Mouse (Mus musculus) mouse trophoblast stem cell (cell line): ENCODE measurements around the gene Shisa6.
"Not testable (repeated sequence)": the region's sequence is repeated elsewhere in the genome, so short reads cannot be mapped to it uniquely, and the experiment has no call there.

Experiments used
- in situ Hi-C, 2 experiments: fragments of 300-500 bp; cut with MseI, MboI; formaldehyde crosslinking; loops; 2 replicates in 1 of 2; 3 replicates in 1 of 2; pipeline ENCODE4 v1.15.1; 2025

The Shisa6 gene

DNA sequence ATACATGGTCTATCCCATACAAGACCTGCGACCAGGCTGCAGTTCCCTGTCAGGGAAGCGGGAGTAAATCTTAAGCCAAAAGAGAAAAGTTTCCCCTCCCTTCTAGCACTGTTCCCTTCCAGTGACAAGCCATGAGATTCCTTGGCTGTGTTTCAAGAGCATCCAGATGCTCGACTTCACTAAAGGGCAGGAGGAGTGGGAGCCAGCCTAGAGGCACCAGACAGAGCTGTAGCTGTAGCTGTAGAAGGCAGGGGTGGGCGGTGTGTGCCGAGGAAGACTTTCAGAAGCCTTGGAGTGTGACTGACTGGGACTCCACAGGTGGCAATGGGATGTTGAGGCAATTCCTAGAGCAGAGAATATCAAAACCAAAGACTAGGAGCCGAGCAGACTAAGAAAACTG lies 43.3 kb downstream of the Shisa6 start:
- in situ Hi-C loops, result no loop called here

DNA sequence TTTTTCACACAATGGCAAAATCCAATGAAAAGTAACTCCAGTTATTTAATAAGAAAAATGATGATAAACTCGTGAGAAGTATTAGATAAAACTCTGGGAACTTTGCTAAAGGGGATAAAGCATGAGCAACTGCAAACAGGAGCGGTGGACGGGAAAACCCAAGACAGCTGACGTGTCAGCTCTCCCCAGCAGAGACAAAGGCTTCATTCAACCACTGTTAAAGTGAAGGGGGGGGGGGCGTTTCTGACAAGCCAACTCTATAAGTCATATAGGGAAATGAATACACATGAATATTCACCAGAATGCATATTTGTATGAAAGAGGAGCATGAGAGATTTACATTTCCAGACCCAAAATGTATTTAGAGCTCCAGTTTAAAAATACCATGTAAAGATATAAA lies 83.1 kb downstream of the Shisa6 start:
- in situ Hi-C loops, result no loop called here

DNA sequence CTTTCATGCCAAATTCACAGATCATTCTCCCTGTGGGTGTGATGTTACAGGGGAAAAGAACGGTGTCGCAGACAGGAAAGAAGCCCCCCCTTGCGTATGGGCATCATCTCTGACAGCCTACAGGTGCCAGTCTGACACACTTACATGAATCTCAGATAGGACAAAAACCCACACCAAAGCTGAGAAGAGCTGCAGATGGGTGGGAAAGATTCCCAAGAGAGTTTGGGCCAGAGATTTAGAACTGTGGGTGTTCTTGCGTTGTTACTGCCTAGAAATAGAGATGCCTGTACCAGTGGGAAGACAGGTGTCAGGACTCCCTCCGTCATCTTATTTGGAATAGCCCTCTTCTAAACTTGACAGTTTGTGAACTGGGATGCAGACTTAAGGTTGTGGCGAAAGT lies 99.6 kb downstream of the Shisa6 start:
- in situ Hi-C loops, result no loop called here

DNA sequence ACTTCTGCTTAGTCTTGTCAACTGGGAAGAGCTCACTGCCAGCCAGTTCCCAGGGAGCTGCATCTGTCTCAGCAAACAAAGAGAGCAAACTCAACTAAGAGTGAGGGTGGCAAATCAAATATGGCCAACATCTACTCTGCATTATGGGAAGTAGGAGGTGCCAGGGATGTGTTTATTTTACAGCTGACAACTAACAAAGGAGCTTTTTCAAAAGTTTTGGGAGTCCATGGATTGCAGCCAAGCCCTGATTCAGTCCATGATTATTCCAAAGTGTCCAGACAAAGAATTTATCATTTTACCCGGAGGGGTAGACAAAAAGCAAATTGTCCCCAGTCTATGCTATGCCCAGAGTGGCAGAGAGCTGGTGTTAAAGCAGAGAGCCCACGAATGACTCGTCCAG lies 107.5 kb downstream of the Shisa6 start:
- in situ Hi-C loops, result no loop called here

DNA sequence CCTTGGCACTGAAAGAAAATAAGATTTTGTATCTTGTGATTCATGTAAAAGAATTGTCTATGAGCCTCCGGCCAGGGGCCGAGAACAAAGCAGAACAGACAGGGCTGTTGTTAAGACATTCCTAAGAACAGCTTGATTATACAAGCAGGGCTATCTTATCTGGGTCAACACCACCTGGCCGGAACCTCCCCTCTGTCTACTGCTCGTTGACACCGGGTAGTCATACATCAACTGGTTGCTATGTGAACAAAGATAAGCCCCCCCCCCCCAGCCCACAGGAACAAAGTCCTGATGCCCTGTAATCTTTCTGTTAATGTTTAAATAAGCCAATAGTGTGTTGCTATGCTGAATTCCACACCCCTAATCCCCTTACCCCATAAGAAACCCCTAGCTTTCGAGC lies 117.0 kb downstream of the Shisa6 start:
- in situ Hi-C loops, result not testable (repeated sequence)

DNA sequence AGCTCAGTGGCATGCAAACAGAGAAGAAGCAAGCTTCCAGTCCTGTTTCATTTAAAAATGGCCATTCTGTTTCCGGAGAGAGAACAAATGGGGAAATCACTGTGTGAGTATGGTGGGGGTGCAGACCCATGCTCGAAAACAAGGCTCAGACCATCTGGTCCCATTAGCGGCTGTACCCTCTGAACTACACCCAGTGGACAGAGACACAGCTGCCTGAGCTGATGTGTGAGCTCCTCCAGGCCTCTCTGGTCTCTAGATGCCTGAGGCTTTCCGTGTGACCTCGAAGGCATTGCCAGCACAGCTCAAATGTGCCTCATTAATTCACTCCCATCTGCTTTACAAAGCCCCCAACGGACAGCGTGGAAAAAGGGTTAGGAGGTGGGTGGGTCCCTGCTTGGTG lies 125.7 kb downstream of the Shisa6 start:
- in situ Hi-C loops, result no loop called here

DNA sequence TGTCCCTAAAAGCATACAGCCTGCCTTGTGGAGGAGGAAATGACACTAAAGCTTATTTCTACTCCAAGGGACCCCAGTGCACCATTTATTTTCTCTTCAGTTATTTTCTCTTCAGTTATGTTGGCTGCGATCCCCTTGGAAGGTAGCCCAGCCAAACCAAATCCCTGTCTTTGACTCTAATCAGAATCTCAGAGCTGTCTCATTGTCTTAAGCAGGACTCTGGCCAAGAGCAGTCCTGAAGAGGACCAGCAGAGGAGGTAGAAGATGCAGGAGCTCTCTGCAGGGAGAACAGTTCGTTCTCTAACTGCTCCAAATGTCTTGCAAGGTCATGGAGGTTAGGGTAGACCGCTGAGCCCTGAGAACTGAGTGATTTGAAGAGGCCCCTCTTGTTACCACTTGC lies 138.2 kb downstream of the Shisa6 start:
- in situ Hi-C loops, result no loop called here

DNA sequence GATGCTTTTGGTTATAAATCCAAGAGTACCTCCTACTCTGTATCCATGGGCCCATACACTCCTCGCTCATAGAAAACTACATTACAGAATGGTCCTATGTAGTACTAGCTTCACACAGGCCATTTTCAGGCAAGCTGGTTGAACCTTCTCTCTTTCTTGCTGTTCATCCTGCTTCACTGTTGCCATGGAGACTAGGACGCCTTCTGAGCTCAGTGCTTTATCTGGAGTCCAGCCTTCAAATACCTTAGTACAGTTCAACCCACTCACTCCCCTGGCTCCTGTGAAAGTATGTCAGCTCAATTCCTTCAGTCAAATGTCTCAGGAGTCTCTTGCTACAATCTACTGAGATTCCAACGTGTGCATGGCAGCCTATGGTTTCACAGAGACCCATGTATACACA lies 154.0 kb downstream of the Shisa6 start:
- in situ Hi-C loops, result no loop called here

DNA sequence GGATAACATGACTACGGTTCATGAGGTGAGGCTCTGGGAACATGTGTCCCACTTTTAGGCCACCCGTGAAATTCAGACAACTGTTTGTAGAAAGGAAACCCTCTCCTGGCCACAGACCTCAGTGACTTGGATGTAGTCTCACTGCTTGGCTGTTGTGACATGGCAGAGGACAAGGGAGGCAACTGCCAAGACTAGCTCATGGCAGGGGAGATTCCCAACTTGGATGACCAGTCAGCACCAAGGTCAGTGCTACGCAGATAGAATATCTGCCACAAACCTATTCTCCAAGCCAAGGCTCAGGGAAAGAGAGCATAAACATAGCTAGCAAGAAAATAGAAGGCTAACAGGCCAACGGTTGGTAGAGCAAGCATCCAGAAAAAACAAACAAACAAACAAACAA lies 156.0 kb downstream of the Shisa6 start:
- in situ Hi-C loops, result no loop called here

DNA sequence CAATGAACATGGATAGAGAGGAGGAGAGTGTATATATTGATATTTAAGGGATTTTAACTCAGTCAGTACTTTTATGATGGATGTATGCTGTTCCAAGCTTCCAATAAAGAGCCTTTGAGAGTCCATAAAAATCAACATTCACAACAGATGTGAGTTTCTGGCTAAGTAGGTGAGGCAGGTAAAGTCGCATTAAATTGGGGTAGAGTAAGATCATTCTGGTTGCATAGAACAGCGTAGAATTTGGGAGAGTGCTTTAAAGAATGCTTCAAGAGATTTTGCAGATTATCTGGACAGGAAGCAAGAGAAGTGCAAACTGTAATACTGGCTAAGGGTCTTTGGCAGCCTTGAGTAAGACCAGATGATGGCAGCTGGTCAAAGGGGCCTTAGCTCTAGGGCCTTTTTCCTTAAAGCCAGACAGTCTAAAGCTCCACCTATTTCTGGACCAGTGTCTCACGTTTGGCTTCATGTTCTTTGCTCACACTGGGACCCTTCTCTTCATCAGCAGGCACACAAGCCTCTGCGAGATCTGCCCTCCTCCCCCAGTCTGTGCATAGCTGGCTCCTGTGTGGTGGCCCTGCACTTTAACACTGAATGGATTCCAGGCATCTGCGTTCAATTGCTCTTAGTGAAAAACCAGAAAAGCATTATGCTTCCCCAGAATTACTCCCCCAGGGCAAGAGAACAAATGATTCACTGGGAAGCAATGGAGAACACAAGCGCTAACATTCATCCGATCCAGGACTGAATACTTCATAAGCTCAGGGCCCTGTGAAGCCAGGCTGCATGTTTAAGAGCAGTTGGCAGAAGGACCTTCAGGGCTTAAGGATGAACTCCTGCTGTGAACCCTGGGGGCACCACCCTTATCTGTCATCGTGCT lies 158.7 kb downstream of the Shisa6 start:
- in situ Hi-C loops, result no loop called here

DNA sequence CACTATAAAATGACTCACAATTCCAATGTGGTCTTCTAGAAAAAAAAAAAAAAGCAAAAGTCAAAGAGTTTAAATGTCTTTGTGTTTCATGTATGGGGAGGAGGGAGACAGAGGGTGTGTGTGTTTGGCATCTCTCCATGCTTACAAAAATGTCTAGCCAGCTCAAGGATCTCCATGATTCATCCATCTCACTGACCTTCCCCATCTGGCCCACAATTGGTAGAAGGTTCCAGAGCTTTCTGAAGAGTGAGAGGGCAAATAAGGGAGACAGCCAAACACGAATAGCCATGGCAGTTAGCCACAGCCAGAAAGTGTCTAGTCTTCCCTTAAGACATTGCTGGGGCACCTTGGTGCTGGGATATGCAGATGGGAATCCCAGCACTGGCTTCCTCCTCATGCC lies 166.0 kb downstream of the Shisa6 start:
- in situ Hi-C loops, result no loop called here

DNA sequence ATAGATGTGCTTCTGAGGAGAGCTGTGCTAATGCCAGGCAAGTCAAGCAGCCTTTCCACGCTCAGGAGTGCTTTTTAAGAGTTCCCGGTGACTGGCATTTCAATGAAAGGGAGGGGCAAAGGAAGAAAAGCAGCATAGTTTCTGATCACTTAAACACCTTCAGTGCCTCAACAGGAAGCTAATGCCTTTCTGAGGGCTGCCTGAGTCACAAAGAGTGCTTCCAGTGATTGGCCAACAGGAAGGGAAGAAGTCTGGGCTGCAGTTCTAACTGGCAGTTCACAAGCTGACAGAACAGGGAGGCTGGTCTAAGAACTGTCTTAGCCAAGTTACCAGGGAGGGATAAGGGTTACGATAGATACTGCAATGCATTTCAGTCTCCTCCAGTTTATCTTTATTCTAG lies 180.9 kb downstream of the Shisa6 start:
- in situ Hi-C loops, result no loop called here

DNA sequence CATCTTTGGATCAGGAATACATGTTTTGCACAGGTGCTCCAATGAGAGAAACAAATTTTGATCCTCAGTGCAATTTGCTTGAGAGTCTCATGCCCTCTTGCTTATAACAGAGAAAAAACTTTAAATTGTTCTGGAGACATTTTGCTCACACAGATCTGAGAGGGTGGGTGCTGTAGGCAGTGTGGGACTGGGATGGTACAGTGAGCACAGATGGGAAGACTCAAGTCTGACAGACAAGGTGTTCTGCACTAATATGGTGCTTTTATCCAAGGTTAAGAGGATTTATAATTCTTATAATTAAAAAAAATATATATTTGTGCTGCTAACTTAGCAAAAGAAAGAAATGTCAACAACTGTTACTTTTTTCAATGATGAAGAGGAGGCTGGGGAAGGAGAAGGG lies 189.5 kb downstream of the Shisa6 start:
- in situ Hi-C loops, result no loop called here

DNA sequence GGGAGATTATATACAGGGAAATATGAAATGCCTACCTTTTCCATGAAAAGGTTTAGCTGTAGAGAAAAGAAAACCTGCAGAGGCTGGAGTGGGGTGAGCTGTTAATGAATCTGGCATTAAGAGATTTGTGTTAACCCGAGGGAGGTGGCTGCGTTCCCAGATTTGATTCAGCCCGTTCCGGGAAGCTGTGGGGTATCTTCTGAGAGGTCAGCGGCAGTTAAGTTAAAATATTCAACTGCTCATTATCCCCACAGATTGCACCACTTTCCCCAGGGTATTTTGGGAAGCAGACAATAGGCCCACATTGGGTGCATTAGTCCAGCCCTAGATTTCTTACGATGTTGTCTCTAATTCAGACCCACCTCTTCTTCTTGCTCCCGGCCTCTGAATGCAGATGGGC lies 213.0 kb downstream of the Shisa6 start:
- in situ Hi-C loops, result no loop called here

DNA sequence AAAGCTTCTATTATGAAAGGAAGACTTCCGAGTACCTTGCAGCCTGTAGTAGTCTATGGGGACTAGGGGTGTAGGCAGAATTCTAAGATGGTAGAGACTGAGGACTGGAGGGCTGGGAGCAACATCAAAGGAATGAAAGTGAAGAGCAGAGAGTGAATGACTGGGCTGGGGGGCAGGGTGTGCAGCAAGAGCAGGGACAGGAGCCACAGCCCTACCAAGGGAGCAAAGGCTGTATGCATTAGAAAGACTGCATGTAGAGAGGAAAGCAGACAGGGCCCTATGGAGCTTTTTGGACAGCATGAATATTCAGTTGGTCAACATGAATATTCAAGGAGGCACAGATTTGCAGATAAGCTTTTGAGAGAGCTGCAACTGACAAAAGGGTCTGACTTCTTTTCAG lies 221.4 kb downstream of the Shisa6 start:
- in situ Hi-C loops, result no loop called here

DNA sequence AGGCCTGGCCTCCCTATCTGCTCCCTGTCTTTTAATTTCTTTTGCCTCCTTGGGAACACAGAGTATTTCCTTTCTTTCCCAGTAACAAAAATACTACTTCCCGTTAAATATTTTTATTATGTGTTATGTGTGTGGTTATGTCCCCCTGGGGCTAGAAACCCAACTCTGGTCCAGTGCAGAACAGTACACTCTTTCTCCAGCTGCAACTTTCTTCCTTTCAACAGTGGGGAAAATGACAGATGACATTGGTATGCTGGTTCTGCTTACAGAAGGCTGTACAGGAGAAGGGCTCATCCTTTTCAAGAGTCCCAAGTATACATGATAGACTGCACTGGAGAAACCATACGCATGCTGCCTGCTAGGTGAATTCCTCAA lies 251.1 kb downstream of the Shisa6 start:
- in situ Hi-C loops, result no loop called here

DNA sequence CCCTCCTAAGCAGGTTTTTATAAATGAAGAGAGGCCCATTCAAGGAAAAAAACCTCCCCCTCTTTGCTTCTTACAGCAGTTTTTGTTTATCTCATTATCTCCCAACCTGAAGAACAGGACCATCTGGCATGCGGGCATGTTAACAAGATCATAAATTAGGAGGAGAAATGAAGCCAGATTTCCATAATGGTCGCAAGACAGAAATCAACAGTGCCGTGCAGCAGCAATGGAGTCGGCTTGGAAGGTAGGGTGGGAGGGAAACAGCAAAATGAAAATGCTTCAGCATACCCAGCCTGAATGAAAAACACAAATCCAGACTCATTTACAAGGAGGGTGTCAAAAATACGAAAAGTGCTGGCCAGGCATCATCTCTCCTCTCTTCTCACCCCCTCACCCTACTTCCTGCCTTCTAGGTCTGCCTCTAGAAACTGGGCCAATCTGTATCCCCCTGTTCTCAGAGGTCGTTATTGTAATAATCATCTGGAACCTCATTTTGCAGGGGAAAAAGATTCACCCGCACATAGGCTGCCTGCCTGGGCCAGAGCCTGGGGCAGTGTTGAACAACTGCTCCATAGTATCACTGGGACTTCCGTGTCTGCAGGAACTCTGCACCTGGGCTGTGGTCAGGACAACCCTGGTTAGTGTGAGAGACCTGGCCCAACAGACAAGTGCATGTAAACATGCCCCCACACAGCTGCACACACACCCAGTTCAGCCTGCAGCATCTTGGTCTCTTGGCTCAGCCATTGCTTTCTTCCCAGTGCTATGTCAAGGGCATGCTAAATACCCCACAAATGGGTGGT lies 251.7 kb downstream of the Shisa6 start:
- in situ Hi-C loops, result no loop called here

DNA sequence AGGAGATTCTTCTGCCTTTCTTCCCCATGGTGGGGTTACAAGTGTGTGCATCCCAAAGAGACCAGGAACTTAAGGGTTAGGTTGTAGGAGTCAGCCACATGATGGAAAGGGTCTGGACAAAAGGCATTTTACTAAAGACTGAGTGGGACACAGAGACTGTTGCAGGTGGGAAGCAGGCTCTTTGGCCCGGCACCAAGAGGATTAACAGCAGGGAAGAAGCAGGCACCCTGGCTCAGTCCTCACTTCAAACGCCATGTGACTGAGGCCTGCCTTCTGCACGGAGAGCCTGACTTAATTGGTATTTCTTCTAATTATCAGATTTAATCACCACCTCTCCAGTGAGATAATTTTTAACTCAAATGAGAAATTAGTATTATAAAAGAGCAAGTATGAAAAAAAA lies 258.7 kb downstream of the Shisa6 start:
- in situ Hi-C loops, result no loop called here

DNA sequence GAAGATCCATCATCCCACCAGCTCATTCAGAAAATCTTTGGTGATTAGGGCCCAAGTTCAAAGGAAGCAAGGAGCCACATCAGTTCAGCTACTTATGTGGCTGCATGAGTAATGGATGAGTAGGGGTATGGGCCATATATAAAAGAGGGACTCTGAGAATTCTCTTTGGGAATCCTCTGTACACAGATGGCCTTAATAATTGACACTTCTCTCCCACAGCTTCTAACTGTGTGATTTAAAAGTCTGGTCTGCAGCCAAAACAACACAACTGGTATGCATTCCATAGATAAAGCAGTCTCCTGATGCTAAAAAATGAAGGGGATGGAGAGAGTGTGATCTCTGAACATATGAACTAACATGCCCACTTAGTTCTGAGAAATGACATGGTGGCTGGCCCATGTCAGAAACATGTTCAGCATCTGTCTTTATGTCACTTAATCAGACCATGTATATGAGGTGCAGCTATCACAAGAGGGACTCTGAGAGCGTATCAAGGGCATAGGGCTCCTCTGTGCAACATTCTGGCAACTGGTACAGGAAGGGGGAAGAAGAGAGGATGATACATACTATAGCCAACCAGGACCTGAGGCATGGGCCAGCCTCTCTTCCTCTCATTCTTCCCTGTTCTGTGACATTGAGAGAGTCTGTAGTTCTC lies 260.3 kb downstream of the Shisa6 start:
- in situ Hi-C loops, result no loop called here

DNA sequence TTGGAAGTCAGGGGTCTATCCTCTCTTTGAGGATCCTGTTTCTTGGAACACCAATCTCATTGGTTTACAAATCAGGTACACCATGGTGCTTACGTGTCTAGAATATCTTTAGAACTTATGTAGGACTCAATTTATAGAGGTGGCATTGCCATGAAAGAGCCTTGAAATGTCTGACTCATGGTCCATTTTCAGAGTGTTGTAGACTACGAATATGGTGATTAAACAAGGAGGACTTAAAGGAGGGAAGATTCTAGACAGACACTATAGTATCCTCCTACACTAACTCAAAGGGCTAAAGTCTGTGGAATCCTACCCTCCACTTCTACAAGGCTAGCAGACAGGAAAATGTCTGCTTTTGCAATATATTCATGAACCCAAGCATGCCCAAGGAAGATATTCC lies 265.6 kb downstream of the Shisa6 start:
- in situ Hi-C loops, result no loop called here

DNA sequence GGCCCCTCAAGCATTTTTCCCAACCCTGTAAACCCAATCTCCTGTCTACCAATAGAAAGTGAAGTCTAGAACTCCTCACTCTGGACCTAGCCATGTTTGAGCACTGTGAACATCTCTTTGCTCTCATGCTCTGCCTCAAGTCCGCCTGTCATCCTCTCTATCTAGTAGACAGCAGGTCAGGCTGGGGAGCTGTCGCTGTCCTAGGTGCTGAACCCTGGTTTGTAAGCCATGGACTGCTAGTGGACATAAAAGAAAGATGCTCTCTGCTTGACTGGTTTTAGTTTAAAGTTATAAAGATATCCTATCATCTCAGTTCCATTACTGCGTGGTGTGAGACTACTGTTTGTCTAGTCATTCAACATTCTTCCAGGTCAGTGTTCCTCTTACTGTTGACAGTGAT lies 266.9 kb downstream of the Shisa6 start:
- in situ Hi-C loops, result no loop called here

DNA sequence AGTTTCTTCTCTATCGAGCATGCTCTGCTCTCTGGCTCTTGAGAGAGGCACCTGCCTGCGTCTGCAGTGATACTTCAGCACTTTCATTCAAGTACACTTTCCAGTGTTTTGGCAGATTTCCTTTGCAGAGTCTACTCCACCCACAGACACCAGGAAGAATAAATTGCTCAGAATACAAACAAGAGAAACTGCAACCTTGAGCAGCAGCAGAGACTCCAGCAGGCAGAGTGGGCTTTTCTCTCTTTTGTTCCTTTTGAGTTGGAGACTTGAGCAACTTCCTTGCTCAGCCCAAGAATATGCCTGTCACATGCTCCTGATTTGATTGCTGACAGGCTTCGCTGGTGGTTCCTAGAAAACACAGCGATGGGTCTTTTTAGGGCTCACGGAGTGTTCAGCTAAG lies 278.6 kb downstream of the Shisa6 start:
- in situ Hi-C loops, result no loop called here

DNA sequence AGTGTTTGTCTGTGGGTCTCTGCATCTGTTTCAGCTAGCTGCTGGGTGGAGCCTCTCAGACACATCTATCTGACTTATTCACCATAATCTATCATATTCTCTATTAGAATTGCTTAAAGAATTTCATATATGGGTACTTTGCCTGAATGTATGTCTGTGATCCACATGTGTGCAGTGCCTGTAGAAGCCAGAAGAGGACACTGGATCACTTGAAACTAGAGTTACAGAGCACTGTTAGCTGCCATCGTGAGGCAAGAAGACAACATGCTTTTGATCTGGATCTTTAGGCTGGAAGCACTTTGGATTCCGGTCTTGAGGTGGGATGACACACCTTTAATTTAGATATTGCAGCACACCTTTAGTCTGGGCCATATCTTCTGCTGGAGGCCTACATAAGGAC lies 289.2 kb downstream of the Shisa6 start:
- in situ Hi-C loops, result no loop called here
